Mouse (Mus musculus) liver, embryonic 13.5 days (tissue): Measurements from ENCODE around the gene Troap. TPM values are rescaled to one million over a fixed set of nuclear protein-coding genes. Genes with fewer than 3 reads are reported as not detected.

Experiments used
- ATAC-seq: fragments of 200-750 bp; cut with Nextera tagmentation; 2 replicates; pipeline ENCODE4 v1.8.0; 2017; ENCODE audit warnings: low read depth, mild to moderate bottlenecking, moderate number of reproducible peaks, moderate library complexity
- DNase-seq: peaks from one replicate; pipeline ENCODE4 v3.0.0; 2022
- H3K27ac ChIP-seq: fragments of 300-500 bp; sonication (generic); 2 replicates; pipeline ENCODE4 v1.5.1; 2015; ENCODE audit warnings: moderate library complexity, mild to moderate bottlenecking, inconsistent platforms
- H3K27me3 ChIP-seq: fragments of 300-500 bp; sonication (generic); 2 replicates; pipeline ENCODE4 v1.6.1; 2015; ENCODE audit warnings: mild to moderate bottlenecking, inconsistent platforms
- H3K36me3 ChIP-seq: fragments of 300-500 bp; sonication (generic); 2 replicates; pipeline ENCODE4 v1.6.1; 2015; ENCODE audit warnings: mild to moderate bottlenecking, inconsistent platforms
- H3K4me1 ChIP-seq: fragments of 300-500 bp; sonication (generic); replicated peaks from 2 replicates; pipeline ENCODE4 v1.6.1; 2015; ENCODE audit warnings: inconsistent platforms
- H3K4me2 ChIP-seq: fragments of 300-500 bp; sonication (generic); 2 replicates; pipeline ENCODE4 v1.6.1; 2015; ENCODE audit warnings: inconsistent platforms, mild to moderate bottlenecking, moderate library complexity
- H3K4me3 ChIP-seq: fragments of 300-500 bp; sonication (generic); replicated peaks from 2 replicates; pipeline ENCODE4 v1.5.1; 2015; ENCODE audit warnings: mild to moderate bottlenecking, inconsistent platforms
- H3K9ac ChIP-seq: fragments of 300-500 bp; sonication (generic); 2 replicates; pipeline ENCODE4 v1.6.1; 2015; ENCODE audit warnings: mild to moderate bottlenecking, inconsistent platforms
- H3K9me3 ChIP-seq: fragments of 300-500 bp; sonication (generic); replicated peaks from 2 replicates; pipeline ENCODE4 v1.6.1; 2016; ENCODE audit warnings: inconsistent platforms
- WGBS: fragments of 180-500 bp; shearing (Covaris S2); methylation state at CpG from one replicate; pipeline ENCODE4 v1.1.7; 2015; ENCODE audit not compliant: insufficient replicate concordance; 5-methylcytosine and 5-hydroxymethylcytosine counted together
- polyA plus RNA-seq: library from polyadenylated mRNA; unstranded; fragments of >200 nt; fragmentation: Nextera tagmentation; extraction: Ambion mirVana; gene quantifications from 2 replicates; pipeline ENCODE4 v1.2.1, GENCODE M21; 2015

Troap gene
- polyA plus RNA-seq: 14.5 and 18.9 TPM in 2 replicates

DNA sequence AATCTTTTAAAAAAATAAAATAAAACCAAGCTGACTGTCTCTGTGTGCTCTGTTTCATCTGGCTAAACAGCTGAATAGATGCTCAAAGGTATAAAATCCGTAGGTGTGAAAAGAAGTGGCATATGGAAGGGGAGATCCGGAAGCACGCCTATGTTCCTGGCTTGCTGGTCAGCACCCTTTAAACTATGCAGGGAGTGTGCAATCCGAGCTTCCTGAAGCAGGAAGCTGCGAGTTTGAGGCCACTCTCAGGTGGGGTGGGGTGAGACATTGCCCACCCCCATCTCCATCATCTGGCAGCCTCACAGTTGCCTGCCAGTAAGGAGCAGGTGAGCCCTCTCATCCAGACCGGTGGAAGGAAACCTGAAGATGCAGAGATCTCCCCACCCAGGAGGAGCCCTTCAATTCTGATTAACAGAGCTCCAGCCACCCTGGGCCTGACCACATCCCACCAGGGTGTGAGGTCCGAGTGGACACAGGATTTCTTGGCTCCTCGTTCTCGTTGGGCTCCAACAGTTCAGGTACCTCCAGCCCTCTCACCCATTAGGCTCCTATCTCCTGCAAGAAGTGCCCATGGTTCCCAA, at the start of gene Troap:
TSS of gene Troap (plus strand) at position 557 of the 581 bp plus-strand sequence.
- H3K27ac ChIP-seq: peak within 1 kb of the TSS; percentile 87
- H3K27me3 ChIP-seq: 0 out of 2 replicates have a peak, but pooled peaks cover 4% of the 10 kb centered on the region
- peak within 1 kb of the TSS; percentile 92 for H3K4me2 ChIP-seq
- peaks cover 40% of the 10 kb centered on the region for H3K4me1 ChIP-seq
- H3K9me3 ChIP-seq: no peaks in the 10 kb centered on the region
- no peak for DNase-seq
- WGBS: 19% methylated on average over 9 of the region's 9 CpGs
- peaks cover 27% of the 10 kb centered on the region for H3K36me3 ChIP-seq
- peak; percentile 27 for ATAC-seq
- peak within 1 kb of the TSS; percentile 75 for H3K4me3 ChIP-seq
- peak within 1 kb of the TSS; percentile 84 for H3K9ac ChIP-seq

DNA sequence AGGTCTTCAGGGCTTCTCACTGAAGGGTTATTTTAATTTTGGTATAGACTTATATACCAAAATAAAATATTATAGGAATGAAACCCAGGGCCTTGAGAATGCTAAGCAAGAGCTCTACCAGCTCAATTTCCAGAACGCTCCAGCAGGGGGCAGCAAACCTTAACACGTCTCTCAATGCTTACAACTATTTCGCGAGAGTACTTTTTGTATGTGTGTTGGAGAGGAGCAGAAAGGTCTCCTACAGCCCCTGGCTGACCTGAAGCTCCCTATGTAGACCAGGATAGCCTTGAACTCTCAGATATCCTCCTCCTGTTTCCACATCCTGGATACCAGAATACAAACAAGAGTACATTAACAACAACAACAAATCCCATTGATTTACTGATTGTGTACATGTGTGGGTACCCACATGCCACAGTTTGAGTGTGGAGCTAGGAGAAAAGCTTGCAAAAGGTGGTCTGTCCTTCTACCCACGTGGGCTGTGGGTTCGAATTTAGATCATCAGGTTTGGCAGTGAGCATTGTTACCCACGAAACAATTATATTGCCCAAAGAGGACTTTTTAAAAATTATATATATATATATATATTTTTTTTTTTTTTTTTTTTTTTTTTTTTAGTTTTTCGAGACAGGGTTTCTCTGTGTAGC, 49.6 kb upstream of the Troap start:
- WGBS: 14% methylated on average over 8 of the region's 8 CpGs
- DNase-seq: peak; percentile 60

DNA sequence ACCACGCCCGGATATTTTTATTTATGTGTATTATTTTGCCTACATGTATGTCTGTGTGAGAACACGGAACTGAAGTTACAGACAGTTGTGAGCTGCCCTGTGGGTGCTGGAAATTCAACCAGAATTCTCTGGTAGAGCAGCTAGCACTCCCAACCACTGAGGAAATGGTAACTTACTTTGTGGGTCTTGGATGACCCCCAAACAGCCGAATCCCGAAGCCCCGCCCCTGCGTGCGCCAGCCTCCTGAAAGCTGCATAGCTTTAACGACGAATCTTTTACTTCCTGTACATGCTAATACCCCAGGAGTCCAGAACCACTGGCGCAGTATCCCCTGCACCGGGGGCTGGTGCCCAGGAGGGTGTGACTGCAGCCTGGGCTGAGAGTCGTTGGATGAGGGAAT, 49.0 kb upstream of the Troap start:
- no peaks in the 10 kb centered on the region for H3K9me3 ChIP-seq
- H3K4me2 ChIP-seq: no peak overlapping the region
- H3K4me3 ChIP-seq: no peak overlapping the region
- H3K4me1 ChIP-seq: peaks cover 19% of the 10 kb centered on the region
- H3K27ac ChIP-seq: no peak overlapping the region
- no peaks in the 10 kb centered on the region for H3K36me3 ChIP-seq
- 52% methylated on average over 13 of the region's 13 CpGs for WGBS
- H3K9ac ChIP-seq: no peak overlapping the region
- H3K27me3 ChIP-seq: peaks cover 7% of the 10 kb centered on the region; the same call in 1 of the 2 replicates
- DNase-seq (no peak), ATAC-seq (no peak)

More for the DNA sequence above, 49.6 kb upstream of the Troap start:
- no peaks in the 10 kb centered on the region for H3K9me3 ChIP-seq
- no peaks in the 10 kb centered on the region for H3K36me3 ChIP-seq
- H3K4me2 ChIP-seq: no peak overlapping the region
- ATAC-seq: no peak
- no peak overlapping the region for H3K4me3 ChIP-seq
- no peak overlapping the region for H3K9ac ChIP-seq
- no peak overlapping the region for H3K27ac ChIP-seq
- peaks cover 19% of the 10 kb centered on the region for H3K4me1 ChIP-seq
- H3K27me3 ChIP-seq: peaks cover 7% of the 10 kb centered on the region; the same call in 1 of the 2 replicates

DNA sequence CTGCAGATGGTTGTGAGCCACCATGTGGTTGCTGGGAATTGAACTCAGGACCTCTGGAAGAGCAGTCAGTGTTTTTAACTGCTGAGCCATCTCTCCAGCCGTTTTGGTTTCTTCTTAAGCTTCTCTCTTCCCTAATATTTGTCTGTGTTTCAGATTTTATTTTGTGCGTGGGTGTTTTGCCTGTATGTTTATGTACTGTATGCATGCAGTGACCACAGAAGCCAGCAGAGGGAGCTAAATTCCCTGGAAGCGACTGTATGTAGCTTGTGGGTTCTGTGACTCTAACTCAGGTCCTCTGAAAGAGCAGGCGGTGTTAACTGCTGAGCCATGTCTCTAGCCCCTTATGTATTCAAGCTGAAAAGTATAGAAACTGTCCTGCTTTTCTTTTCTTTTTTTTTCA, 48.1 kb upstream of the Troap start:
- Histone ChIP-seq H3K4me2 (no peak overlapping the region), H3K27me3 (peaks cover 7% of the 10 kb centered on the region; the same call in 1 of the 2 replicates), H3K9me3 (no peaks in the 10 kb centered on the region), H3K36me3 (no peaks in the 10 kb centered on the region), H3K4me1 (peaks cover 21% of the 10 kb centered on the region), H3K4me3 (no peak overlapping the region), H3K27ac (no peak overlapping the region), H3K9ac (no peak overlapping the region)
- ATAC-seq (no peak), DNase-seq (no peak)
- 34% methylated on average over 4 of the region's 4 CpGs for WGBS

DNA sequence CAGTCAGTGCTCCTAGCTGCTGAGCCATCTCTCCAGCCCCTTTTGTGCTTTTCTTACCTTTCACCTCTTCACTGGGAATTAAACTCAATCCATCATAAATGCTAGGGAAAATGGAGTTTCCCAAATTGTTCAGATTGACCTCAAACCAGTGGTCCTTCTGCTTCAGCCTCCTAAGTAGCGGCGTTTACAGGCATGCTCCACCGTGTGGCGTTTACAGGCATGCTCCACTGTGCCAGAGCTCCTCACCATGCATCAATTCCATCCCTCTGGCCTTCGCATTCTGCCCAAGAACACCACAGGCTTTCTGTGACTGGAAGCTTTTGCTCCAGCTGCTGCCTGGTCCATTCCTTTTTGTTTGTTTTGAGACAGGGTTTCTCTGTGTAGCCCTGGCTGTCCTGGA, 47.3 kb upstream of the Troap start:
- Histone ChIP-seq H3K9me3 (no peaks in the 10 kb centered on the region), H3K4me1 (peaks cover 29% of the 10 kb centered on the region), H3K27ac (no peak overlapping the region), H3K4me2 (no peak overlapping the region), H3K27me3 (peaks cover 7% of the 10 kb centered on the region; the same call in 1 of the 2 replicates), H3K36me3 (peaks cover 2% of the 10 kb centered on the region), H3K9ac (no peak overlapping the region), H3K4me3 (no peak overlapping the region)
- WGBS: 67% methylated on average over 5 of the region's 5 CpGs
- DNase-seq: no peak
- ATAC-seq: no peak

DNA sequence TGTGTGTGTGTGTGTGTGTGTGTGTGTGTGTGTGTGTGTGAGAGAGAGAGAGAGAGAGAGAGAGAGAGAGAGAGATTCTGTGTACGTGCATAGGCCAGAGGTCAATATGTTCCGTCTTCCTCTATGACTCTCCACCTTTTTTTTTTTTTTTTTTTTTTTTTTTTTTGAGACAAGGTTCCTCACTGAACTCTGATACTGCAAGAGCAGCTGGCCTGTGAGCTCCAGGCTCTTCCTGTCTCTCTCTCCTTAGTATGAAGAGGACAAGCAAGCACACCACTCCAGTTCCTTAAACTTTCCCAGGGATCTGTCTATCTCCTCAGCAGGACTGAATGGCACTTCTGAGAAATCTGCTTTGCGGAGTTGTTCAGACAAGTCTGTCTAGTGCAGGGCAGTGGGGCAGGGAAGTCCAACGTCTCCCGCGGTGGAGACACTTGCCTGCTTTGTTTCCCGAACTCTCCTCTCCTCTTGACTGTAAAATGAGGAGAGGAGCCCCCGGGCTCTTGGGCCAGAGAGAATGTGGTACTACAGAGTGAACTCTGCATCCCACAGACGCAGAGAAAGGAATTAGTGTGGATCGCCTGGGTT, 45.4 kb upstream of the Troap start:
- Histone ChIP-seq H3K36me3 (peaks cover 20% of the 10 kb centered on the region), H3K9ac (peak overlapping the region; percentile 98), H3K4me3 (peak overlapping the region; percentile 98), H3K27me3 (peaks cover 4% of the 10 kb centered on the region; the same call in 1 of the 2 replicates), H3K4me1 (peaks cover 47% of the 10 kb centered on the region), H3K27ac (peak overlapping the region; percentile 98), H3K4me2 (peak overlapping the region; percentile 94), H3K9me3 (no peaks in the 10 kb centered on the region)
- DNase-seq: no peak
- no peak for ATAC-seq
- WGBS: 5% methylated on average over 10 of the region's 10 CpGs

DNA sequence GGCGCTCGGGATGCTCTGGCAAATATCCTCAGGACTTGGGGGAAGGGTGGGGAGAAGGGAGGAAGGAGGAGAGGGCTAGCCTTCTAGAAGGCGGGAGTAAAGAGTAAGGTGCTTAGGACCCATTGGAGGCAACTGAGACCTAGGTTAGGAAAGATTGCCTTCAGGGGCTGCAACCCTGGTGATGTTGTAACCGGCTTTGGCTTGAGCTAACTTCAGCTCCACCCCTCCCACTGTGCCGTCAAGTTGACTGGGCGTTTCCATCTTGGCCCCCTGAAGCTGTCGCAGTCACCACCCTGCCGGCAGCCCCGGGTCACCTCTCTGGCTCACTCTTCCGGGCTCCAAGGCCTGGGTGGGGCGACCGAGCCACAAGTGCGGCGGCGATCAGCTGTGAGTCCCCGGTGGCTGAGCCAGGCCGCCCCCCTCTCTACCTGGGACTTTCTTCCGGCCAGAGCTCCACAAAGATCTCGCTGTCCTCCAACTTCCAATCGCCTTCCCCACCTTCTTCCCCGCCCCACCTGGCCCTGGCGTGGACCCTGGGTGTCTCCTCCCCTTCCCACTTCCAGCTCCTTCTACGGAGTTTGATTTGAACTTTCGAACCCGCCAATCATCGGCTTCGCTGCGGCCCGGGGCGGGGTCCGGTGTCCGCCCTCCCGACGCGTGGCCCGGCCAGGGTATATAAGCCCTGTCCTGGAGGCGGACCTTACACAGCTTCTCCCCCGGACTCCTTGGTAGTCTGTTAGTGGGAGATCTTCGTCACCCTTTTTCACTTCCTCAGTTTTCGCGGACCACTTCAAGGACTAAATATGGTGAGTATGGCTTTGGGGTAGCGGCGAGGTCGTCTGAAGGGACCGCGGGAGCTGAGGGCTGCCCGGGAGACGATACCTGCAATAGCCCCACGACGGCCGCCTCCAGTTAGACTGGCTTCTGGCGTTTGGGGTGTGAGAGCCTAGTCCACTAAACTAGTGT, 44.5 kb upstream of the Troap start, which contains the start of gene Tuba1c:
TSS of gene Tuba1c (plus strand) at position 273 of the 966 bp plus-strand sequence.
- Histone ChIP-seq H3K4me2 (peak within 1 kb of the TSS; percentile 94), H3K36me3 (peaks cover 27% of the 10 kb centered on the region), H3K4me3 (peak within 1 kb of the TSS; percentile 98), H3K9ac (peak within 1 kb of the TSS; percentile 98), H3K27ac (peak within 1 kb of the TSS; percentile 98), H3K27me3 (no peaks in the 10 kb centered on the region), H3K4me1 (peaks cover 50% of the 10 kb centered on the region), H3K9me3 (no peaks in the 10 kb centered on the region)
- ATAC-seq (peak; percentile 92), DNase-seq (peak; percentile 96)
- under 1% methylated on average over 52 of the region's 52 CpGs for whole genome bisulfite sequencing

DNA sequence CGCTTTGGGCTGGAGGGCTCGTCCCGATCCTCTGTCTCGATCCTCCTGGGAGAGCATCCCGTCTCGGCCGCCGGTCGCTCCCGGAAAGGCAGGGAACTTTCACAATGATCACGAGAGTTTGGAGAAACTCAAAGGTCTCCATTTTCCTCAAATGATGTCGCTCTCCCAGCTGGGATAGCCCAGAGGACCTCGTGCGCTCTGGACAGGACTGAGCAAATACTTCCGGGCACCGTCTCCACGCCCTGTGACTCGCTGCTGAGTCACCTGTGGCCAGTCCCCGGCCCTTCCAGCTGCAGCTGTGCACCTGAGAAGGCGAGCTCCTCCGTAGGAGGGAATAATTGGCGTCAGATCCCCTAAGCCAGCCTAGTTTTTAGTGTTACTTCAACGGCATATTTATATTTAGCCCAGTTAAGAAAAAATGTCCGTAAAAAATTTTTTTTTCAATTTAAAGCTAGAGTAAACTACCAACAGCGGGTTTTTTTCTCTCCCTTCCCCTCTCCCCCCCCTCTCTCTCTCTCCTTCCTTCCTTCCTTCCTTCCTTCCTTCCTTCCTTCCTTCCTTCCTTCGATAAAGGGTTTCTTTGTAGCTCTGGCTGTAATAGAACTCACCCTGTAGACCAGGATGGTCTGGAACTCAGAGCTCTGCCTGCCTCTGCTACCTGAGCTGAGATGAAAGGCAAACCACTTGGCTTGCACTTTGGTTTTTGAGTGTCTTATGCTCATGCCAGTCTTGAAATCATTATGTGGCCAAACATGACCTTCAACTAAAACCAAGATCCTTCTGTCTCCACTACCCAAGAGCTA, 43.6 kb upstream of the Troap start:
- Histone ChIP-seq H3K36me3 (peaks cover 36% of the 10 kb centered on the region), H3K4me3 (peak overlapping the region; percentile 98), H3K4me2 (peak overlapping the region; percentile 94), H3K9ac (peak overlapping the region; percentile 98), H3K27ac (peak overlapping the region; percentile 98), H3K9me3 (no peaks in the 10 kb centered on the region), H3K27me3 (no peaks in the 10 kb centered on the region), H3K4me1 (peaks cover 56% of the 10 kb centered on the region)
- ATAC-seq (peak; percentile 73), DNase-seq (peak; percentile 75)
- 1% methylated on average over 26 of the region's 26 CpGs for WGBS

DNA sequence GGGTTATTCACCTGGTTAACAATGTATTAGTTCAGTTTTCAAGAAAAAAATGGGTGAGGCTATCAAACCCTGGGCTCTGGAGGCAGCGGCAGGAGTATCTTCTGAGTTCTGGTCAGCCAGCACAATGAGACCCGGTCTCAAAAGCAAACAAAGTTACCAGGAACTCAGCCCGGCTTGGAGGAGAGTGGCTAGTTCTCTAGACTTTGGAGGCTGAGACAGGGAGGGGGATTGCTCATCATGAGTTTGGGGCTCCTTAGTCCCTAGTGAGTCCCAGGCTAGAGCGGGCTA, 43.0 kb upstream of the Troap start:
- Histone ChIP-seq H3K27me3 (no peaks in the 10 kb centered on the region), H3K4me2 (peak overlapping the region; percentile 94), H3K9me3 (no peaks in the 10 kb centered on the region), H3K4me3 (peak overlapping the region; percentile 98), H3K27ac (peak overlapping the region; percentile 98), H3K36me3 (peaks cover 41% of the 10 kb centered on the region), H3K9ac (peak overlapping the region; percentile 98), H3K4me1 (peaks cover 61% of the 10 kb centered on the region)
- DNase-seq: no peak
- ATAC-seq: no peak
- WGBS: 22% methylated on average over 4 of the region's 4 CpGs

DNA sequence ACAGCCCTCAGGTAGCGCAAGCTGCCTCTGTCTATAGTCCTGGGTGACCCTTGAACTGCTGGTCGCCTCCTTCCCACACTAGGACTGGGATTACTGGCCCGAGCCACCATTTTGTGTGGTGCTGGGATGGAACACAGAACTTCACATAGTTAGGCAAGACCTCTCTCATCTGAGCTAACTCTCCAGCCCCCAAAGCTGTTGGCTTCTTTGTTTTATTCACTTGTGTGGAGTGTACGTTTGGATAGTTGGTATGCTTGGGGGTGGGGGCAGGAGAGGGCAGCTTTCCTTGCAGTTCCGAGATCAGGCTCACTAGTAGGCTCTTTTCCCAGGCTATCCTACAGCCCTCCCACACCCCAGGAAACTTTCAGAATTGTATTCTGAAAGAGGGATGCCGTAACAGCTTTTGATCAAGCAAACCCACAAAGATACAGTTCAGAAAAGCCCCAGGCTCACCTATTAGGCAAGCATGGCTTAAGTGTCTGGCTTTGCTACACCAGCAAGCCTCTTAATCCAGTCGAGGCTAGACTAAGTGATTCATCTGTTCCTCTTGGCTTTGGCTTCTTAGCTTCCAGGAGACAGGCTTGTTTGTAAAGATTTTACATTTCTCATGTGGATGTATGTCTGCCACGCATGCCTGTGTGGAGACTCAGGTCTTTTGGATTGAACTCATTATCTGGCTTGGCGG, 42.2 kb upstream of the Troap start:
- peak overlapping the region; percentile 98 for H3K27ac ChIP-seq
- peak overlapping the region; percentile 98 for H3K4me3 ChIP-seq
- whole genome bisulfite sequencing: 35% methylated on average over 9 of the region's 9 CpGs
- ATAC-seq: no peak
- no peaks in the 10 kb centered on the region for H3K27me3 ChIP-seq
- H3K4me2 ChIP-seq: peak overlapping the region; percentile 94
- H3K9ac ChIP-seq: peak overlapping the region; percentile 98
- peaks cover 65% of the 10 kb centered on the region for H3K4me1 ChIP-seq
- H3K9me3 ChIP-seq: no peaks in the 10 kb centered on the region
- H3K36me3 ChIP-seq: peaks cover 47% of the 10 kb centered on the region
- DNase-seq: no peak
